Mouse (Mus musculus) ovary, postnatal 14 days (tissue): ENCODE measurements around the gene Kctd21.
A peak's percentile ranks its signal among the peaks of the same experiment; 100 is the strongest.

Experiments
- DNase-seq: peaks from one replicate; pipeline ENCODE4 v3.0.0; 2022; ENCODE audit warnings: low spot score

Gene Kctd21

GRCm38 (mm10) chr7:97331726-97332666 lies at the start of gene Kctd21, which contains the start of gene Usp35:
Kctd21 (plus strand) TSS chr7:97332327.
Usp35 (minus strand) TSS chr7:97332020.
- DNase-seq = peak; percentile 85

- DNase-seq = no peak
These were observed 35.1 kb upstream of the Kctd21 start for GRCm38 (mm10) chr7:97296986-97297385.

- peak; percentile 65 for DNase-seq
These were observed 34.7 kb upstream of the Kctd21 start for GRCm38 (mm10) chr7:97297466-97297865.

- no peak for DNase-seq
These were observed 33.8 kb upstream of the Kctd21 start for GRCm38 (mm10) chr7:97298279-97298678.

- DNase-seq = no peak
These were observed 33.2 kb upstream of the Kctd21 start for GRCm38 (mm10) chr7:97298943-97299342.

- no peak for DNase-seq
These were observed 31.2 kb upstream of the Kctd21 start for GRCm38 (mm10) chr7:97300914-97301313.

GRCm38 (mm10) chr7:97301321-97301720 lies 30.8 kb upstream of the Kctd21 start:
- DNase-seq = no peak

GRCm38 (mm10) chr7:97302261-97302660 lies 29.9 kb upstream of the Kctd21 start:
- no peak for DNase-seq

GRCm38 (mm10) chr7:97302876-97303275 lies 29.3 kb upstream of the Kctd21 start:
- DNase-seq = no peak

- DNase-seq = no peak
These were observed 28.5 kb upstream of the Kctd21 start for GRCm38 (mm10) chr7:97303614-97304013.

- no peak for DNase-seq
These were observed 27.7 kb upstream of the Kctd21 start for GRCm38 (mm10) chr7:97304471-97304870.

GRCm38 (mm10) chr7:97305206-97305605 lies 26.9 kb upstream of the Kctd21 start:
- DNase-seq = no peak

GRCm38 (mm10) chr7:97306813-97307212 lies 25.3 kb upstream of the Kctd21 start:
- no peak for DNase-seq

- DNase-seq = no peak
These were observed 24.6 kb upstream of the Kctd21 start for GRCm38 (mm10) chr7:97307546-97307945.

- DNase-seq = no peak
These were observed 22.4 kb upstream of the Kctd21 start for GRCm38 (mm10) chr7:97309461-97310340.

- no peak for DNase-seq
These were observed 21.8 kb upstream of the Kctd21 start for GRCm38 (mm10) chr7:97310341-97310635.

GRCm38 (mm10) chr7:97311620-97312019 lies 20.5 kb upstream of the Kctd21 start:
- DNase-seq = no peak

- no peak for DNase-seq
These were observed 19.9 kb upstream of the Kctd21 start for GRCm38 (mm10) chr7:97312196-97312595.

- no peak for DNase-seq
These were observed 19.3 kb upstream of the Kctd21 start for GRCm38 (mm10) chr7:97312856-97313255.

- no peak for DNase-seq
These were observed 18.6 kb upstream of the Kctd21 start for GRCm38 (mm10) chr7:97313364-97313995.

GRCm38 (mm10) chr7:97314646-97315045 lies 17.5 kb upstream of the Kctd21 start:
- DNase-seq = no peak

GRCm38 (mm10) chr7:97315656-97316055 lies 16.5 kb upstream of the Kctd21 start:
- DNase-seq = no peak
